ENCODE assay signal across 13 mouse cellular contexts in genomic region chr4:107249471-107249870, GRCm38 (mm10). TPM values are rescaled to one million over a fixed set of nuclear protein-coding genes. Genes with fewer than 3 reads are reported as not detected.
DNase-seq lines count a peak whose midpoint lies in the region; ATAC-seq lines count a peak whose summit lies in the region.
"Had no signal": no experiment of that assay in that cellular context is flagged by ENCODE, and none has a peak within 500 bp of the region (broad histone marks: within the 10 kb centered on the region; RNA-seq: fewer than 3 reads in every experiment).

No protein-coding gene starts in this region.

- H3K4me2 ChIP-seq in hindbrain, embryonic 13.5 days, result no peak overlapping the region
- H3K4me2 ChIP-seq: liver, embryonic 13.5 days had no signal

- 61% methylated on average over 2 of the region's 2 CpGs for WGBS in hindbrain, embryonic 10.5 days
- 41% methylated on average over 2 of the region's 2 CpGs for WGBS in hindbrain, embryonic 13.5 days

- no peaks in the 10 kb centered on the region for H3K9me3 ChIP-seq in hindbrain, embryonic 10.5 days
- H3K9me3 ChIP-seq in hindbrain, embryonic 13.5 days, result no peaks in the 10 kb centered on the region
- H3K9me3 ChIP-seq: liver, embryonic 13.5 days had no signal

- peak; percentile 30 for DNase-seq in embryo, embryonic 10.5 days (ENCODE audit: low spot score)
- no peak for DNase-seq in embryo, embryonic 9.5 days (ENCODE audit: extremely low spot score)
- DNase-seq in hindbrain, embryonic 10.5 days (ENCODE audit: low spot score), result peak; percentile 8
- DNase-seq in A20 (ENCODE audit: low read depth, low spot score), result peak; percentile 40
- DNase-seq in lung, postnatal 36 days, result peak; percentile 65
- no peak for DNase-seq in urinary bladder, postnatal 25 days (ENCODE audit: low spot score)
- DNase-seq: kidney, adult 11 months; liver, embryonic 13.5 days had no signal

- no peak for ATAC-seq in hindbrain, embryonic 13.5 days (ENCODE audit: low FRiP score)
- ATAC-seq in erythroblast, adult 5-6 weeks (replicated peaks; ENCODE audit: low FRiP score, poor library complexity, severe bottlenecking), result no peak
- ATAC-seq: Patski had no signal

- H3K9ac ChIP-seq in hindbrain, embryonic 13.5 days, result no peak overlapping the region
- H3K9ac ChIP-seq: liver, embryonic 13.5 days had no signal

- peaks cover 46% of the 10 kb centered on the region for H3K4me1 ChIP-seq in hindbrain, embryonic 10.5 days (replicated peaks)
- peaks cover 40% of the 10 kb centered on the region for H3K4me1 ChIP-seq in hindbrain, embryonic 13.5 days (replicated peaks)

- no peak overlapping the region for H3K27ac ChIP-seq in hindbrain, embryonic 10.5 days
- no peak overlapping the region for H3K27ac ChIP-seq in hindbrain, embryonic 13.5 days
- H3K27ac ChIP-seq: liver, embryonic 13.5 days had no signal

- H3K4me3 ChIP-seq in hindbrain, embryonic 10.5 days, result no peak overlapping the region
- H3K4me3 ChIP-seq in hindbrain, embryonic 13.5 days, result no peak overlapping the region
- H3K4me3 ChIP-seq: liver, embryonic 13.5 days had no signal

- peaks cover 21% of the 10 kb centered on the region for H3K36me3 ChIP-seq in hindbrain, embryonic 10.5 days
- peaks cover 10% of the 10 kb centered on the region for H3K36me3 ChIP-seq in hindbrain, embryonic 13.5 days
- H3K36me3 ChIP-seq: liver, embryonic 13.5 days had no signal

- H3K27me3 ChIP-seq in hindbrain, embryonic 10.5 days (ENCODE audit: insufficient read depth, poor library complexity, severe bottlenecking), result no peaks in the 10 kb centered on the region
- no peaks in the 10 kb centered on the region for H3K27me3 ChIP-seq in hindbrain, embryonic 13.5 days
- H3K27me3 ChIP-seq: liver, embryonic 13.5 days; Patski had no signal

RNA-seq across cellular contexts. Expression of gene Lrrc42, which starts 3.9 kb away (rescaled TPM):
- polyA plus RNA-seq in hindbrain, embryonic 10.5 days (2016; fragmentation: Nextera tagmentation; extraction: Ambion mirVana), result 76.5 and 83.5 TPM in 2 replicates
- polyA plus RNA-seq in hindbrain, embryonic 13.5 days (2015; fragmentation: Nextera tagmentation; extraction: Ambion mirVana), result 56.8 and 59.4 TPM in 2 replicates
- 2.3 and 12.3 TPM in 2 replicates for total RNA-seq in erythroblast, adult 5-6 weeks (2015; ENCODE audit: low replicate concordance)
- 11.9 and 13.1 TPM in 2 replicates for total RNA-seq in erythroblast, adult 5-6 weeks (2017; ENCODE audit: low replicate concordance)

RNA-seq across cellular contexts. Expression of gene Hspb11, which starts 3.9 kb away (rescaled TPM):
- 24.5 and 36.3 TPM in 2 replicates for polyA plus RNA-seq in hindbrain, embryonic 10.5 days (2016; fragmentation: Nextera tagmentation; extraction: Ambion mirVana)
- 43.5 and 44.7 TPM in 2 replicates for polyA plus RNA-seq in hindbrain, embryonic 13.5 days (2015; fragmentation: Nextera tagmentation; extraction: Ambion mirVana)
- total RNA-seq in erythroblast, adult 5-6 weeks (2015; ENCODE audit: low replicate concordance), result 7.3 TPM in 1 of 2 replicates, not detected in the other
- 0.98 TPM in 1 of 2 replicates, not detected in the other for total RNA-seq in erythroblast, adult 5-6 weeks (2017; ENCODE audit: low replicate concordance)

RNA-seq across cellular contexts. Expression of gene Ldlrad1, which starts 40.5 kb away (rescaled TPM):
- polyA plus RNA-seq in hindbrain, embryonic 10.5 days (2016; fragmentation: Nextera tagmentation; extraction: Ambion mirVana), result not detected in 2 replicates
- polyA plus RNA-seq in hindbrain, embryonic 13.5 days (2015; fragmentation: Nextera tagmentation; extraction: Ambion mirVana), result not detected in 2 replicates
- 1.5 TPM in 1 of 2 replicates, not detected in the other for total RNA-seq in erythroblast, adult 5-6 weeks (2015; ENCODE audit: low replicate concordance)
- total RNA-seq in erythroblast, adult 5-6 weeks (2017; ENCODE audit: low replicate concordance), result not detected in 2 replicates
- total RNA-seq: adrenal gland, postnatal 4 days had no signal
- polyA plus RNA-seq: cortical plate, adult 2 months; liver, embryonic 13.5 days; Patski had no signal

RNA-seq across cellular contexts. Expression of gene Dio1, which starts 57.5 kb away (rescaled TPM):
- not detected in 2 replicates for polyA plus RNA-seq in hindbrain, embryonic 10.5 days (2016; fragmentation: Nextera tagmentation; extraction: Ambion mirVana)
- not detected in 2 replicates for polyA plus RNA-seq in hindbrain, embryonic 13.5 days (2015; fragmentation: Nextera tagmentation; extraction: Ambion mirVana)
- total RNA-seq in erythroblast, adult 5-6 weeks (2015; ENCODE audit: low replicate concordance), result not detected in 2 replicates
- not detected in 2 replicates for total RNA-seq in erythroblast, adult 5-6 weeks (2017; ENCODE audit: low replicate concordance)
- polyA plus RNA-seq: cortical plate, adult 2 months; liver, embryonic 13.5 days; Patski had no signal

Comparison
In these comparisons a context has a peak if more than half of its experiments do, and no peak if none do; other contexts are left out.
1. DNase-seq: peak in embryo, embryonic 10.5 days (single experiment), hindbrain, embryonic 10.5 days (single experiment), A20 (single experiment) and lung, postnatal 36 days (single experiment); none in embryo, embryonic 9.5 days (single experiment) and urinary bladder, postnatal 25 days (single experiment).